Mouse (Mus musculus): ENCODE measurements around the gene Wdr31. TPM values are rescaled to one million over a fixed set of nuclear protein-coding genes. Genes with fewer than 3 reads are reported as not detected.

The Wdr31 gene
- polyA plus RNA-seq, 1 experiment from 2014 or later, result 12.4 TPM

- H3K9me3 ChIP-seq (ENCODE audit: control insufficient read depth, low read length), result no peaks in the 10 kb centered on the region
- no peak overlapping the region for H3K4me3 ChIP-seq (ENCODE audit: low read length)
- no peak for ATAC-seq (ENCODE audit: low read depth)
- H3K4me2 ChIP-seq (ENCODE audit: low read depth, low read length), result no peak overlapping the region
- peak overlapping the region; percentile 36 for H3K27ac ChIP-seq (ENCODE audit: low read length)
- H3K4me1 ChIP-seq (replicated peaks; ENCODE audit: control insufficient read depth, insufficient read depth, low read length), result peaks cover 19% of the 10 kb centered on the region
- peaks cover 2% of the 10 kb centered on the region; the same call in 1 of the 2 replicates for H3K27me3 ChIP-seq (ENCODE audit: control insufficient read depth, insufficient read depth, low read depth, low read length)
- no peaks in the 10 kb centered on the region for H3K36me3 ChIP-seq (ENCODE audit: control insufficient read depth, insufficient read depth, low read length)
- H3K9ac ChIP-seq (ENCODE audit: low read length), result no peak overlapping the region
- WGBS, result 56% methylated on average over 2 of the region's 2 CpGs
These were observed 4.4 kb upstream of the Wdr31 start for GRCm38 (mm10) chr4:62475131-62475530.

GRCm38 (mm10) chr4:62472071-62472470 lies 1.4 kb upstream of the Wdr31 start:
- H3K4me2 ChIP-seq (ENCODE audit: low read depth, low read length), result no peak overlapping the region
- H3K9me3 ChIP-seq (ENCODE audit: control insufficient read depth, low read length), result no peaks in the 10 kb centered on the region
- H3K36me3 ChIP-seq (ENCODE audit: control insufficient read depth, insufficient read depth, low read length), result peaks cover 5% of the 10 kb centered on the region
- H3K4me1 ChIP-seq (replicated peaks; ENCODE audit: control insufficient read depth, insufficient read depth, low read length), result 0 out of 2 replicates have a peak, but pooled peaks cover 9% of the 10 kb centered on the region
- no peak overlapping the region for H3K27ac ChIP-seq (ENCODE audit: low read length)
- H3K4me3 ChIP-seq (ENCODE audit: low read length), result no peak overlapping the region
- H3K27me3 ChIP-seq (ENCODE audit: control insufficient read depth, insufficient read depth, low read depth, low read length), result no peaks in the 10 kb centered on the region
- no peak for ATAC-seq (ENCODE audit: low read depth)
- H3K9ac ChIP-seq (ENCODE audit: low read length), result no peak overlapping the region
- 98% methylated on average over 2 of the region's 2 CpGs for WGBS

- Histone ChIP-seq H3K4me3 (ENCODE audit: low read length) (no peak overlapping the region), H3K27ac (ENCODE audit: low read length) (no peak overlapping the region), H3K4me1 (replicated peaks; ENCODE audit: control insufficient read depth, insufficient read depth, low read length) (0 out of 2 replicates have a peak, but pooled peaks cover 4% of the 10 kb centered on the region), H3K9me3 (ENCODE audit: control insufficient read depth, low read length) (no peaks in the 10 kb centered on the region), H3K4me2 (ENCODE audit: low read depth, low read length) (no peak overlapping the region), H3K9ac (ENCODE audit: low read length) (no peak overlapping the region), H3K27me3 (ENCODE audit: control insufficient read depth, insufficient read depth, low read depth, low read length) (no peaks in the 10 kb centered on the region), H3K36me3 (ENCODE audit: control insufficient read depth, insufficient read depth, low read length) (peaks cover 5% of the 10 kb centered on the region)
- ATAC-seq (ENCODE audit: low read depth), result no peak
- 89% methylated on average over 1 of the region's 1 CpGs for WGBS
These were observed 2.5 kb downstream of the Wdr31 start for GRCm38 (mm10) chr4:62468158-62468557.

- H3K9me3 ChIP-seq (ENCODE audit: control insufficient read depth, low read length), result no peaks in the 10 kb centered on the region
- no peak for ATAC-seq (ENCODE audit: low read depth)
- no peaks in the 10 kb centered on the region for H3K4me1 ChIP-seq (replicated peaks; ENCODE audit: control insufficient read depth, insufficient read depth, low read length)
- H3K36me3 ChIP-seq (ENCODE audit: control insufficient read depth, insufficient read depth, low read length), result 0 out of 2 replicates have a peak, but pooled peaks cover under 1% of the 10 kb centered on the region
- no peak overlapping the region for H3K27ac ChIP-seq (ENCODE audit: low read length)
- H3K9ac ChIP-seq (ENCODE audit: low read length), result no peak overlapping the region
- WGBS, result 89% methylated on average over 2 of the region's 2 CpGs
- H3K27me3 ChIP-seq (ENCODE audit: control insufficient read depth, insufficient read depth, low read depth, low read length), result no peaks in the 10 kb centered on the region
- no peak overlapping the region for H3K4me2 ChIP-seq (ENCODE audit: low read depth, low read length)
- no peak overlapping the region for H3K4me3 ChIP-seq (ENCODE audit: low read length)
These were observed 7.6 kb downstream of the Wdr31 start for GRCm38 (mm10) chr4:62463124-62463523.

- H3K9me3 ChIP-seq (ENCODE audit: control insufficient read depth, low read length), result no peaks in the 10 kb centered on the region
- H3K36me3 ChIP-seq (ENCODE audit: control insufficient read depth, insufficient read depth, low read length), result no peaks in the 10 kb centered on the region; the same call in 1 of the 2 replicates
- no peak overlapping the region for H3K4me3 ChIP-seq (ENCODE audit: low read length)
- 85% methylated on average over 8 of the region's 8 CpGs for WGBS
- no peak overlapping the region for H3K4me2 ChIP-seq (ENCODE audit: low read depth, low read length)
- ATAC-seq (ENCODE audit: low read depth), result no peak
- H3K4me1 ChIP-seq (replicated peaks; ENCODE audit: control insufficient read depth, insufficient read depth, low read length), result no peaks in the 10 kb centered on the region
- H3K27me3 ChIP-seq (ENCODE audit: control insufficient read depth, insufficient read depth, low read depth, low read length), result no peaks in the 10 kb centered on the region
- H3K27ac ChIP-seq (ENCODE audit: low read length), result no peak overlapping the region
- H3K9ac ChIP-seq (ENCODE audit: low read length), result no peak overlapping the region
These were observed 10.3 kb downstream of the Wdr31 start for GRCm38 (mm10) chr4:62460348-62460747.

GRCm38 (mm10) chr4:62459081-62459480 lies 11.6 kb downstream of the Wdr31 start:
- Histone ChIP-seq H3K27me3 (ENCODE audit: control insufficient read depth, insufficient read depth, low read depth, low read length) (no peaks in the 10 kb centered on the region), H3K4me2 (ENCODE audit: low read depth, low read length) (no peak overlapping the region), H3K9ac (ENCODE audit: low read length) (no peak overlapping the region), H3K36me3 (ENCODE audit: control insufficient read depth, insufficient read depth, low read length) (no peaks in the 10 kb centered on the region; the same call in 1 of the 2 replicates), H3K4me3 (ENCODE audit: low read length) (no peak overlapping the region), H3K4me1 (replicated peaks; ENCODE audit: control insufficient read depth, insufficient read depth, low read length) (no peaks in the 10 kb centered on the region), H3K27ac (ENCODE audit: low read length) (no peak overlapping the region), H3K9me3 (ENCODE audit: control insufficient read depth, low read length) (no peaks in the 10 kb centered on the region)
- 47% methylated on average over 3 of the region's 3 CpGs for WGBS
- ATAC-seq (ENCODE audit: low read depth), result peak; percentile 87

- Histone ChIP-seq H3K9ac (ENCODE audit: low read length) (no peak overlapping the region), H3K4me2 (ENCODE audit: low read depth, low read length) (no peak overlapping the region), H3K4me1 (replicated peaks; ENCODE audit: control insufficient read depth, insufficient read depth, low read length) (no peaks in the 10 kb centered on the region), H3K4me3 (ENCODE audit: low read length) (no peak overlapping the region), H3K36me3 (ENCODE audit: control insufficient read depth, insufficient read depth, low read length) (no peaks in the 10 kb centered on the region; the same call in 1 of the 2 replicates), H3K27ac (ENCODE audit: low read length) (no peak overlapping the region), H3K27me3 (ENCODE audit: control insufficient read depth, insufficient read depth, low read depth, low read length) (no peaks in the 10 kb centered on the region), H3K9me3 (ENCODE audit: control insufficient read depth, low read length) (no peaks in the 10 kb centered on the region)
- ATAC-seq (ENCODE audit: low read depth), result peak; percentile 40; the same call in 1 of the 2 replicates
- WGBS, result 43% methylated on average over 5 of the region's 5 CpGs
These were observed 15.7 kb downstream of the Wdr31 start for GRCm38 (mm10) chr4:62454995-62455394.

- 52% methylated on average over 4 of the region's 4 CpGs for WGBS
- ATAC-seq (ENCODE audit: low read depth), result no peak
- Histone ChIP-seq H3K36me3 (ENCODE audit: control insufficient read depth, insufficient read depth, low read length) (no peaks in the 10 kb centered on the region), H3K9ac (ENCODE audit: low read length) (no peak overlapping the region), H3K27me3 (ENCODE audit: control insufficient read depth, insufficient read depth, low read depth, low read length) (no peaks in the 10 kb centered on the region), H3K27ac (ENCODE audit: low read length) (no peak overlapping the region), H3K9me3 (ENCODE audit: control insufficient read depth, low read length) (no peaks in the 10 kb centered on the region), H3K4me3 (ENCODE audit: low read length) (no peak overlapping the region), H3K4me1 (replicated peaks; ENCODE audit: control insufficient read depth, insufficient read depth, low read length) (no peaks in the 10 kb centered on the region), H3K4me2 (ENCODE audit: low read depth, low read length) (no peak overlapping the region)
These were observed 29.7 kb downstream of the Wdr31 start for GRCm38 (mm10) chr4:62440986-62441385.

- no peak for ATAC-seq (ENCODE audit: low read depth)
- 66% methylated on average over 4 of the region's 4 CpGs for WGBS
These were observed 30.2 kb downstream of the Wdr31 start for GRCm38 (mm10) chr4:62440544-62440943.

GRCm38 (mm10) chr4:62439793-62440192 lies 30.9 kb downstream of the Wdr31 start:
- no peak overlapping the region for H3K27ac ChIP-seq (ENCODE audit: low read length)
- no peak overlapping the region for H3K9ac ChIP-seq (ENCODE audit: low read length)
- no peaks in the 10 kb centered on the region for H3K9me3 ChIP-seq (ENCODE audit: control insufficient read depth, low read length)
- H3K4me3 ChIP-seq (ENCODE audit: low read length), result no peak overlapping the region
- H3K27me3 ChIP-seq (ENCODE audit: control insufficient read depth, insufficient read depth, low read depth, low read length), result no peaks in the 10 kb centered on the region
- no peak overlapping the region for H3K4me2 ChIP-seq (ENCODE audit: low read depth, low read length)
- no peaks in the 10 kb centered on the region for H3K4me1 ChIP-seq (replicated peaks; ENCODE audit: control insufficient read depth, insufficient read depth, low read length)
- no peaks in the 10 kb centered on the region for H3K36me3 ChIP-seq (ENCODE audit: control insufficient read depth, insufficient read depth, low read length)
- WGBS, result 53% methylated on average over 4 of the region's 4 CpGs
- no peak for ATAC-seq (ENCODE audit: low read depth)

More at GRCm38 (mm10) chr4:62440544-62440943, 30.2 kb downstream of the Wdr31 start:
- H3K4me1 ChIP-seq (replicated peaks; ENCODE audit: control insufficient read depth, insufficient read depth, low read length), result no peaks in the 10 kb centered on the region
- no peak overlapping the region for H3K4me3 ChIP-seq (ENCODE audit: low read length)
- no peak overlapping the region for H3K27ac ChIP-seq (ENCODE audit: low read length)
- H3K27me3 ChIP-seq (ENCODE audit: control insufficient read depth, insufficient read depth, low read depth, low read length), result no peaks in the 10 kb centered on the region
- H3K9ac ChIP-seq (ENCODE audit: low read length), result no peak overlapping the region
- no peaks in the 10 kb centered on the region for H3K36me3 ChIP-seq (ENCODE audit: control insufficient read depth, insufficient read depth, low read length)
- H3K4me2 ChIP-seq (ENCODE audit: low read depth, low read length), result no peak overlapping the region
- H3K9me3 ChIP-seq (ENCODE audit: control insufficient read depth, low read length), result no peaks in the 10 kb centered on the region
